9 mouse cellular contexts compared by ENCODE assay signal in the genomic region with DNA sequence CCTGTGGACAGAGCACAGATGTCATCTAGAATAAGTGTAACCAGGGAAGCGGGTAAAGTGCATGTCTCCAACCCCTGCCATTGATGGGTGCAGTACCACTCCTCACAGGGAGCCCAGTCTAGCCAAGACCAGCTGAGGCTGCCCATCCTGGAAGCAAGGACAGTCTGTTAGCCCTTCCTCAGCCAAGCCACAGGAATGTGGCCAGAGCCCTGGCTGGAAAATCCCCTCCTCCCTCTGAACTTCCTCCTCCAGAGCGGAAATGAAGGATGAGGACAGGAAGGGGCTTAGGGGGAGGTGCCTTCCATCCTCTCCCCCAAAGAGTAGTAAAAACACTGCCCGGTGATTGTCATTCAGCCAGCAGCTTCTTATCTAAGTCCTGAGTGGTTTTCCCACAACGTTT.
DNase-seq lines count a peak whose midpoint lies in the region; ATAC-seq and TF ChIP-seq lines count a peak whose summit lies in the region.
"Had no signal": no experiment of that assay in that cellular context is flagged by ENCODE, and none has a peak within 500 bp of the region (broad histone marks: within the 10 kb centered on the region; RNA-seq: fewer than 3 reads in every experiment).

No protein-coding gene starts in this region.

- no peak overlapping the region for H3K4me3 ChIP-seq in bone marrow macrophage, adult 2 months (ENCODE audit: insufficient read depth, low read length)
- H3K4me3 ChIP-seq in hindbrain, postnatal 0 days (ENCODE audit: low read length): no peak overlapping the region
- no peak overlapping the region for H3K4me3 ChIP-seq in liver, postnatal 0 days (ENCODE audit: low read depth, low read length)
- no peak overlapping the region for H3K4me3 ChIP-seq in layer of hippocampus, adult 2 months
- H3K4me3 ChIP-seq: neural tube, embryonic 12.5 days had no signal

- no peaks in the 10 kb centered on the region for H3K27me3 ChIP-seq in hindbrain, postnatal 0 days (ENCODE audit: insufficient read depth, low read length)
- no peaks in the 10 kb centered on the region for H3K27me3 ChIP-seq in liver, postnatal 0 days (ENCODE audit: insufficient read depth, low read length)
- H3K27me3 ChIP-seq: neural tube, embryonic 12.5 days had no signal

- TF ChIP-seq POLR2A in bone marrow macrophage, adult 2 months (IDR thresholded peaks at IDR 0.05; ENCODE audit: borderline replicate concordance, low read depth, low read length): no peak

- H3K9me3 ChIP-seq in hindbrain, postnatal 0 days (ENCODE audit: low read length): no peaks in the 10 kb centered on the region
- H3K9me3 ChIP-seq in liver, postnatal 0 days (ENCODE audit: low read length): no peaks in the 10 kb centered on the region
- H3K9me3 ChIP-seq: neural tube, embryonic 12.5 days had no signal

- peak; percentile 39; the same call in 1 of the 2 replicates for ATAC-seq in hindbrain, postnatal 0 days
- ATAC-seq in liver, postnatal 0 days: peak; percentile 65

- TF ChIP-seq EP300 in liver, postnatal 0 days (IDR thresholded peaks at IDR 0.05; ENCODE audit: low read depth): no peak

- H3K9ac ChIP-seq in hindbrain, postnatal 0 days (replicated peaks; ENCODE audit: low read length): no peak overlapping the region
- no peak overlapping the region for H3K9ac ChIP-seq in liver, postnatal 0 days (replicated peaks)
- H3K9ac ChIP-seq: neural tube, embryonic 12.5 days had no signal

- 62% methylated on average over 4 of the region's 4 CpGs for WGBS in hindbrain, postnatal 0 days
- 34% methylated on average over 4 of the region's 4 CpGs for WGBS in liver, postnatal 0 days (ENCODE audit: insufficient replicate concordance)

- DNase-seq in adrenal gland, postnatal 14 days: peak; percentile 42
- DNase-seq in adrenal gland, postnatal 4 days (ENCODE audit: low spot score in 2 of 2): no peak
- DNase-seq in hindbrain, postnatal 0 days (ENCODE audit: low spot score): no peak
- peak; percentile 31 for DNase-seq in liver, postnatal 0 days
- DNase-seq in layer of hippocampus, adult 2 months (ENCODE audit: low spot score in 2 of 2): no peak
- DNase-seq in urinary bladder, postnatal 25 days (ENCODE audit: low spot score): no peak
- DNase-seq in layer of hippocampus, postnatal 10 days (ENCODE audit: low spot score in 2 of 2): no peak

- H3K4me1 ChIP-seq in bone marrow macrophage, adult 2 months (ENCODE audit: control insufficient read depth, insufficient read depth, low read length): peaks cover 19% of the 10 kb centered on the region
- no peaks in the 10 kb centered on the region for H3K4me1 ChIP-seq in hindbrain, postnatal 0 days (ENCODE audit: insufficient read depth, low read length)
- peaks cover 6% of the 10 kb centered on the region; the same call in 1 of the 2 replicates for H3K4me1 ChIP-seq in liver, postnatal 0 days (ENCODE audit: insufficient read depth)

- no peak overlapping the region for H3K4me2 ChIP-seq in hindbrain, postnatal 0 days (ENCODE audit: low read depth, low read length)
- H3K4me2 ChIP-seq in liver, postnatal 0 days (ENCODE audit: low read depth, low read length): no peak overlapping the region
- H3K4me2 ChIP-seq: neural tube, embryonic 12.5 days had no signal

- no peak for TF ChIP-seq CTCF in bone marrow macrophage, adult 2 months (IDR thresholded peaks at IDR 0.05; ENCODE audit: low read depth, low read length)
- no peak for TF ChIP-seq CTCF in hindbrain, postnatal 0 days (IDR thresholded peaks at IDR 0.05; ENCODE audit: low read depth)
- TF ChIP-seq CTCF in liver, postnatal 0 days (IDR thresholded peaks at IDR 0.05; ENCODE audit: low read depth): no peak
- no peak for TF ChIP-seq CTCF in layer of hippocampus, adult 2 months (conservative IDR thresholded peaks at IDR 0.05)

- H3K27ac ChIP-seq in bone marrow macrophage, adult 2 months (ENCODE audit: insufficient read depth, low read depth, low read length): peak overlapping the region; percentile 21
- H3K27ac ChIP-seq in hindbrain, postnatal 0 days: no peak overlapping the region
- peak overlapping the region; percentile 48; the same call in 1 of the 2 replicates for H3K27ac ChIP-seq in liver, postnatal 0 days (ENCODE audit: low read depth)
- no peak overlapping the region for H3K27ac ChIP-seq in layer of hippocampus, adult 2 months
- H3K27ac ChIP-seq: neural tube, embryonic 12.5 days had no signal

- H3K36me3 ChIP-seq in hindbrain, postnatal 0 days (ENCODE audit: insufficient read depth, low read length): no peaks in the 10 kb centered on the region
- no peaks in the 10 kb centered on the region for H3K36me3 ChIP-seq in liver, postnatal 0 days (replicated peaks; ENCODE audit: insufficient read depth, low read length)
- H3K36me3 ChIP-seq: neural tube, embryonic 12.5 days had no signal

Comparison
In these comparisons a context has a peak if more than half of its experiments do, and no peak if none do; other contexts are left out.
1. DNase-seq: peak in adrenal gland, postnatal 14 days (single experiment) and liver, postnatal 0 days (single experiment); none in adrenal gland, postnatal 4 days (0 of 2), hindbrain, postnatal 0 days (single experiment), layer of hippocampus, adult 2 months (0 of 2), urinary bladder, postnatal 25 days (single experiment) and layer of hippocampus, postnatal 10 days (0 of 2).
2. H3K27ac ChIP-seq: peak in bone marrow macrophage, adult 2 months (single experiment) and liver, postnatal 0 days (single experiment); none in hindbrain, postnatal 0 days (single experiment) and layer of hippocampus, adult 2 months (single experiment).